Mouse (Mus musculus) NIH3T3 (cell line): ENCODE data around the gene Gria3.

ENCODE experiments used
- DNase-seq: peaks from one replicate; pipeline ENCODE4 v3.0.0-alpha.2; 2012; ENCODE audit warnings: low read depth

Gria3 gene

DNA sequence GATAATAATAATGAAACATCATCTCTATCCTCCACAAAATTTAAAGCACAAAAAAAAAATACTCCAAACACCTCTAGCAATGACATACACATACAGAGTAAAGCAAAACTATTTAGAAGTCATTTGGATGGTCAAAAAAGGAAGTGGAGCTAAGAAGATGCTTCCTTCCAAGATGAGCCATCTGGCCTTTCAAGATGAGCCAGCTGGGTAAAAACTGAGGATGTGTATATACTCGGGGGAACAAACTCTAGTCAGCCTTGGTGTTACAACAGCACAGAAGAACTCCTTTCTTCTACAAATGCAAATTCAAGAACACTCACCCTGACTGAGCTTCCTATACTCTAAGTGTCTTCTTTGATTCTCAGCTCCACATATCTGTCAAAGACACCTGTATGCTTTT lies 172.4 kb downstream of the Gria3 start:
- DNase-seq = no peak

- DNase-seq = no peak
Measured at GRCm38 (mm10) chrX:41578797-41579196, 178.1 kb downstream of the Gria3 start.

DNA sequence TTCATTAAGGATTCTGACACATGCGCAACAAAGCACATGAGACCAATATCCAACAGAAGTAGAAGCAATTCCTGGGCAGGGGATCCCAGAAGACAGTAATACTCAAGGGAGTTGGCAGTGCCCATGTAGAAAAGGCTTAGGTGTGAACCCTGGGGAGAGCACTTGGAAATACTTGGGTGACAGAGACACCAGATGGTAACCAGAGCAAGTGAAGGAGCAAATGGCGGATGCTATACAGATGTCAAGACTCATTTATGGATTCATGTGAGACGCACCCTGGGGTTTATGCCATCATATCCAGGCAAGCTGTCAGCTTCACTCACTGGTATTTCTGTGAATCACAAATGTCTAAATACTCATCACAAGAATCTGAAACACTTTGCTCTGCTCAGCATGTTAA lies 187.0 kb downstream of the Gria3 start:
- DNase-seq = no peak

GRCm38 (mm10) chrX:41607181-41607580 lies 206.5 kb downstream of the Gria3 start:
- no peak for DNase-seq

DNA sequence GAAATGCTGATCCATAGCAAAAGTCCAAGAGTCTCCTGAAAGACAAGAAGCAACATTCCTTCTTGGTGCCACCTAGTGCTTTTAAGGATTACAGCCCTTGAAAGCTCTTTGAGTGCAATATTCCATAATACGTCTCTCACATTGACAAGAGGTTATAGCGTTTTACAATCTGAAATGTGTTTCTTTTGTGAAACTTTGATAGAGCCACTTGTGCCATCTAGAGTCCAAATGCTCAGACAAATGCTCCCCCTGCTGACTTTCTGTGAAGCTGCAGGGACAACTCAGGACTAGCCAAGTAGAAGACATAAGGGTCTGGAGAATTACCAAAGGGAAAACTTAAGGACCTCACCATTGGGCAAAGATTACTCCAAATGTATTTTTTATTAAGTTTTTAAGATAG lies 214.3 kb downstream of the Gria3 start:
- DNase-seq = peak; percentile 47

DNA sequence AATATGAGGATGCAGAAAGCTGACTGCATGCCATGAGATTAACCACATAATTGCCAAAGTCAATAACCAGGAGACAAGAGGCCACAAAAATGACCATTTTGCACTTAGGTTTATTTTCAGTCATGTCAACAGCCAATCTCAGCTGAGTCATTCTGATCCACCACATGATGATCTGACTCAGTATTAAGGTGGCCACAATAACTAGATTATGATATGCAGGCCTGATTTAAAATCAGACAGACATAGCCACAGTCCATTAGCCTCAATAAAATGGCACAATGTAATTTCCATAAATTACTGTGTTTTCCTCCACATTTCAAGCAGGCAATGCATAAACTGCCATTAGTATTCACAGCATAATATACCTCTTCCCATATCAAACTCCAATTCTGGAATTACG lies 216.3 kb downstream of the Gria3 start:
- peak; percentile 6 for DNase-seq

- no peak for DNase-seq
Measured at GRCm38 (mm10) chrX:41618396-41618795, 217.7 kb downstream of the Gria3 start.

GRCm38 (mm10) chrX:41633576-41633975 lies 232.9 kb downstream of the Gria3 start:
- DNase-seq = no peak

DNA sequence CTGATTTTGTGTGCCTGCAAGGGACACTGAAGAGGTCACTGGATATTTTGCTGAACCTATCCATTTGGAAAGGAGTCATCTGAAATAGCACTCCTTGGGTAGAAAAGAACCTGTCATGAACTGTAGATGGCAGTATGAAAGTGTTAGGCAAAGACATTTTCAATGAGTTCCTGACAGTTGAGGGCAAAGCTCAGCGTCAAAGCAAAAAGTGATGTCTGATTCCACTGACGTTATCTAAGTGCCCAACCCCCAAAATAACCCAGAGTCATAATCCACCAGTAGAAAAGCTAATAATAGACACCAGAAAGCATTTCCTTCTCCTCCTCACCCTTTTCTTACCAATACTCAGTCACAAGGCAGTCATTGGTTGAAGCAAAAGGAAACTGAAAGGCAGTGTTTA lies 244.3 kb downstream of the Gria3 start:
- DNase-seq = no peak

DNA sequence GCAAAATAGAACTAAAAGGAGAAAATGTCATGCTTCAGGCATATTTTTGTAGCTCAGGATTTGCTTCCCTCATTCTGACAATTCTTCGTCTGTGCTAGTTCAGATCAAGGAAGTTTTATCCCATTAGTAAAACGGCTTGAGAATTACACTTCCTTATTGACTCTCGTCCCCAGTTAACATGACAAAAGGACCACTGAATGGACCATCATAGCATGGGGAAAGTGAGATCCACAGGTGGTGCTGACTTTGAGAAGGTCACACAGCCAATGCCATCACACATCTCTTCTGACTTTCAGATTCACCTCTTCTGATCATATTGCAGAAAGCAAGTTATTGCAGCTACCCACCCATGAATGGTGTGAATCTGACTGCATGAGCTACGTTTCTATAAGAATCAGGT lies 257.1 kb downstream of the Gria3 start:
- DNase-seq = no peak

- no peak for DNase-seq
Measured at GRCm38 (mm10) chrX:41688869-41689268, 288.2 kb downstream of the Gria3 start.

GRCm38 (mm10) chrX:41692076-41692475 lies 291.4 kb downstream of the Gria3 start:
- no peak for DNase-seq
